ENCODE assay signal across 12 mouse cellular contexts in genomic region chr3:153692206-153692813, GRCm38 (mm10). TPM values are rescaled to one million over a fixed set of nuclear protein-coding genes. Genes with fewer than 3 reads are reported as not detected.
DNase-seq lines count a peak whose midpoint lies in the region; ATAC-seq and TF ChIP-seq lines count a peak whose summit lies in the region.
"Had no signal": no experiment of that assay in that cellular context is flagged by ENCODE, and none has a peak within 500 bp of the region (broad histone marks: within the 10 kb centered on the region; RNA-seq: fewer than 3 reads in every experiment).

No protein-coding gene starts in this region.

- H3K4me1 ChIP-seq in forebrain, embryonic 10.5 days, result peaks cover 43% of the 10 kb centered on the region
- no peaks in the 10 kb centered on the region for H3K4me1 ChIP-seq in forebrain, embryonic 11.5 days (replicated peaks; ENCODE audit: control insufficient read depth, insufficient read depth, low read length)
- peaks cover 28% of the 10 kb centered on the region for H3K4me1 ChIP-seq in intestine, embryonic 15.5 days (replicated peaks)
- peaks cover 53% of the 10 kb centered on the region for H3K4me1 ChIP-seq in liver, embryonic 11.5 days (replicated peaks; ENCODE audit: control insufficient read depth, insufficient read depth, low read length)

- no peak overlapping the region for H3K4me3 ChIP-seq in forebrain, embryonic 10.5 days
- H3K4me3 ChIP-seq in forebrain, embryonic 11.5 days (ENCODE audit: low read depth, low read length), result no peak overlapping the region
- H3K4me3 ChIP-seq in layer of hippocampus, adult 2 months, result no peak overlapping the region
- no peak overlapping the region for H3K4me3 ChIP-seq in intestine, embryonic 15.5 days (replicated peaks)
- no peak overlapping the region for H3K4me3 ChIP-seq in liver, embryonic 11.5 days (ENCODE audit: low read depth, low read length)

- H3K4me2 ChIP-seq in forebrain, embryonic 11.5 days (ENCODE audit: low read depth, low read length, severe bottlenecking), result no peak overlapping the region
- H3K4me2 ChIP-seq in intestine, embryonic 15.5 days (replicated peaks), result no peak overlapping the region
- H3K4me2 ChIP-seq in liver, embryonic 11.5 days, result peak overlapping the region; percentile 12; the same call in 1 of the 2 replicates

- no peak for ATAC-seq in forebrain, embryonic 11.5 days (replicated peaks; ENCODE audit: low FRiP score)
- no peak for ATAC-seq in intestine, embryonic 15.5 days
- no peak for ATAC-seq in liver, embryonic 11.5 days (replicated peaks; ENCODE audit: low FRiP score)
- ATAC-seq: forebrain, postnatal 0 days; inflammation-experienced regulatory T-cells, adult 6 months had no signal

- H3K9me3 ChIP-seq in forebrain, embryonic 10.5 days, result no peaks in the 10 kb centered on the region
- H3K9me3 ChIP-seq in forebrain, embryonic 11.5 days (ENCODE audit: control insufficient read depth, low read length), result no peaks in the 10 kb centered on the region
- no peaks in the 10 kb centered on the region for H3K9me3 ChIP-seq in intestine, embryonic 15.5 days
- no peaks in the 10 kb centered on the region for H3K9me3 ChIP-seq in liver, embryonic 11.5 days (ENCODE audit: control insufficient read depth, low read length)

- no peaks in the 10 kb centered on the region for H3K27me3 ChIP-seq in forebrain, embryonic 10.5 days (ENCODE audit: poor library complexity, severe bottlenecking)
- H3K27me3 ChIP-seq in forebrain, embryonic 11.5 days (ENCODE audit: control insufficient read depth, insufficient read depth, low read length), result no peaks in the 10 kb centered on the region
- H3K27me3 ChIP-seq in intestine, embryonic 15.5 days (replicated peaks), result no peaks in the 10 kb centered on the region
- no peaks in the 10 kb centered on the region for H3K27me3 ChIP-seq in liver, embryonic 11.5 days (replicated peaks; ENCODE audit: control insufficient read depth, insufficient read depth, low read length)

- H3K9ac ChIP-seq in forebrain, embryonic 11.5 days (ENCODE audit: low read length), result no peak overlapping the region
- H3K9ac ChIP-seq in intestine, embryonic 15.5 days, result no peak overlapping the region
- H3K9ac ChIP-seq in liver, embryonic 11.5 days (ENCODE audit: low read depth, low read length), result peak overlapping the region; percentile 38; the same call in 1 of the 2 replicates
- H3K9ac ChIP-seq: forebrain, postnatal 0 days had no signal

- H3K36me3 ChIP-seq in forebrain, embryonic 10.5 days (replicated peaks), result no peaks in the 10 kb centered on the region
- no peaks in the 10 kb centered on the region for H3K36me3 ChIP-seq in forebrain, embryonic 11.5 days (ENCODE audit: control insufficient read depth, insufficient read depth, low read length)
- H3K36me3 ChIP-seq in intestine, embryonic 15.5 days, result no peaks in the 10 kb centered on the region
- no peaks in the 10 kb centered on the region for H3K36me3 ChIP-seq in liver, embryonic 11.5 days (ENCODE audit: control insufficient read depth, insufficient read depth, low read length)

- peak overlapping the region; percentile 66; the same call in 1 of the 2 replicates for H3K27ac ChIP-seq in forebrain, embryonic 10.5 days
- no peak overlapping the region for H3K27ac ChIP-seq in forebrain, embryonic 11.5 days (ENCODE audit: low read depth, low read length)
- peak overlapping the region; percentile 18; the same call in 1 of the 2 replicates for H3K27ac ChIP-seq in layer of hippocampus, adult 2 months
- H3K27ac ChIP-seq in intestine, embryonic 15.5 days, result peak overlapping the region; percentile 64
- H3K27ac ChIP-seq in liver, embryonic 11.5 days (ENCODE audit: low read depth, low read length), result peak overlapping the region; percentile 75

- DNase-seq in forebrain, embryonic 10.5 days (ENCODE audit: extremely low spot score, low spot score), result no peak
- no peak for DNase-seq in forebrain, embryonic 11.5 days (ENCODE audit: low spot score)
- no peak for DNase-seq in layer of hippocampus, adult 2 months (ENCODE audit: low spot score in 2 of 2)
- no peak for DNase-seq in layer of hippocampus, adult 18-20 months (ENCODE audit: low spot score in 2 of 2)
- no peak for DNase-seq in liver, embryonic 11.5 days (ENCODE audit: low spot score)
- DNase-seq in frontal cortex, postnatal 14 days (ENCODE audit: low spot score in 2 of 2), result no peak
- DNase-seq in gastrocnemius, adult 18-20 months (ENCODE audit: low spot score), result no peak
- DNase-seq: cerebellum, adult 9-10 months; forebrain, postnatal 0 days; right cerebral cortex, adult 18-20 months had no signal

- TF ChIP-seq CTCF in layer of hippocampus, adult 2 months (conservative IDR thresholded peaks at IDR 0.05), result no peak

- 60% methylated on average over 11 of the region's 11 CpGs for WGBS in forebrain, embryonic 10.5 days
- 64% methylated on average over 11 of the region's 11 CpGs for WGBS in forebrain, embryonic 11.5 days
- WGBS in intestine, embryonic 15.5 days, result 44% methylated on average over 11 of the region's 11 CpGs
- 42% methylated on average over 11 of the region's 11 CpGs for WGBS in liver, embryonic 11.5 days

RNA-seq across cellular contexts. Expression of gene St6galnac3, which starts 32.7 kb away (rescaled TPM):
- polyA plus RNA-seq in forebrain, embryonic 10.5 days (2016; fragmentation: Nextera tagmentation; extraction: Ambion mirVana), result 40.0 and 40.5 TPM in 2 replicates
- polyA plus RNA-seq in forebrain, embryonic 11.5 days (2014; fragmentation: Nextera tagmentation; extraction: Ambion mirVana), result 29.8 and 38.0 TPM in 2 replicates
- 10 to 100 TPM; 25.9 to 27.4 TPM for total RNA-seq in layer of hippocampus, adult 2 months (2021)
- total RNA-seq in layer of hippocampus, adult 18-20 months (2021), result 10 to 100 TPM; 24.7 to 27.0 TPM
- 34.5 and 35.1 TPM in 2 replicates for polyA plus RNA-seq in intestine, embryonic 15.5 days (2015; fragmentation: Nextera tagmentation; extraction: Ambion mirVana)
- polyA plus RNA-seq in liver, embryonic 11.5 days (2014; fragmentation: Nextera tagmentation; extraction: Ambion mirVana), result 21.8 and 27.2 TPM in 2 replicates
- total RNA-seq in gastrocnemius, adult 18-20 months (2021), result 1 to 10 TPM; 1.5 to 2.9 TPM
